Mouse (Mus musculus) liver, embryonic 14.5 days (tissue): ENCODE data around the gene Dpp7.

Experiments used
- CTCF ChIP-seq: IDR thresholded peaks from 2 replicates; pipeline ENCODE4 v1.5.1; 2016; ENCODE audit warnings: antibody characterized with exemption, low read depth, control low read depth
- EP300 ChIP-seq: IDR thresholded peaks from 2 replicates; pipeline ENCODE4 v1.6.1; 2016; ENCODE audit warnings: antibody characterized with exemption, low read depth

GRCm38 (mm10) chr2:25391266-25391665 is 35.1 kb upstream of the Dpp7 start:
- TF ChIP-seq EP300 = no peak
- no peak for TF ChIP-seq CTCF
